Mouse (Mus musculus): ENCODE data around the gene Mov10. TPM values are rescaled to one million over a fixed set of nuclear protein-coding genes. Genes with fewer than 3 reads are reported as not detected.
A peak's percentile ranks its signal among the peaks of the same experiment; 100 is the strongest.
"Not testable (repeated sequence)": the region's sequence is repeated elsewhere in the genome, so short reads cannot be mapped to it uniquely, and the experiment has no call there.

Mov10 gene
- total RNA-seq, 2 experiments from 2014 or later: 9.1 to 10.5 TPM

DNA sequence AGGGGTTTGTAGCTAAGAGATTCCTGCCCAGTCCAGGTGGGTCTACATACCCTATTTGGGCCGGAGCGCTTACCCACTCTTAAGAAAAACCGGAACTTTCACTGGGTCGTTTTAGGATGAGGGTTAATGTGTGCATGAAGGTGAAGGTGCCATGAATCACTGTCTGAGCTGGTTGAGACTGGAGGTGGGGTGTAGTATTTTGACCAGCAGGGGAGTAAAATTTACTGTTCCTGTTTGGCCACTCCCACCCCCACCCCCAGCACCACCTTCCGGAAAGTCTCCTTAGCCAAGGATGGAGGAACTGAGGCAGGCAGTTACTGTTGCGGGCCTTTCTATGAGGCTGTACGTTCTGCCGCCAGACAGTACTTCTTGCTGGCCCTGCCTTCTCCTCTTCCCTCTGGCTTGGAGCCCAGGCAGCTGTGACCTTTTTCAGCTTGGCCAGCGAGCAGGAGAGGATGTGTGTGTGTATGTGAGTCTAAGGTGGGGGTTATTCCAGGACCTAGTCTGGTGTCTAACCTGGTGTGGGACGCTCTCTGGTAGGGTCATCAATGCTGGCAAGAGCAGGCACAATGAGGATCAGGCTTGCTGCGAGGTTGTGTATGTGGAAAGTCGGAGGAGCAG is 36.2 kb downstream of the Mov10 start:
- DNase-seq (ENCODE audit: low spot score in 2 of 2): no peak

- DNase-seq (ENCODE audit: low spot score in 2 of 2): no peak
Measured at GRCm38 (mm10) chr3:104781471-104781903, 36.9 kb downstream of the Mov10 start, which contains the start of gene Fam19a3. TSS of gene Fam19a3 (minus strand) at chr3:104781840.

DNA sequence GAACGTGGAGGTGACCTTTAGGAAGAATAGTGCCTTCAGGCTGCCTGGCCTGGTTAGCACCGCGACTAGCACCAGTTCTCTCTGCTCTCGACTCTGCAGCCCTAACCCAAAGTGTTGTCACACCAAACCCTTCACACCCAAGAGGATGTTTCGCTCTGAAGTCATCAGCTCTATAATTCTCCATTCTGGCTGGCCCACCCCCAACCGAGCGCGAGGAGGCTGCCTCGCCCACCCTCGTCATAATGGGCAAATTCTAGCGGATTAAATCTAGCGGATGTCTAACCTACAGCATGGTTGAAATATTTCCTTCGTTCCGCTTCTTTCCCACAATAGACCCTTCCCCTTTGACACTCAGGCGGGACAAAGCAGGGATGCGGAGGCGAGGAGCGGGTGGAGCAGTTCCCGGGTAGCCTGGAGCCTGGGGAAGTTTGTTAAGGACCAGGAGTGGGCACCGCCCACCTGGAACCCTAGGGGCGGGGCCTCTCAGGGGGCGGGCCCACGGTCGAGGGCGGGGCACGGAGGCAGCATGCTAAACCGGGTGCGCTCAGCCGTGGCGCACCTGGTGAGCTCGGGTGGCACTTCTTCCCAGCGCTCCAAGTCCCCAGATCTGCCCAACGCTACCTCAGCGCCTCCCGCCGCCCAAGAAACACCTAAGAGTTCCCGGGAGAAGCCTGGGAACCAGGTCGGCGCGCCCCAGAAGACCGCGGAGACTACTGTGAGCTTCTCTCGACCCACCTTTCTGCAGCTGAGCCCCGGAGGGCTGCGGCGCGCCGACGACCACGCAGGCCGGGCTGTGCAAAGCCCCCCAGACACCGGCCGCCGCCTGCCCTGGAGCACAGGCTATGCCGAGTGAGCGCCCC is 37.6 kb downstream of the Mov10 start, which contains the start of gene Ppm1j:
Gene Ppm1j (plus strand): TSS at position 496 of the 860 bp plus-strand sequence.
- no peak for DNase-seq (ENCODE audit: low spot score in 2 of 2)

DNA sequence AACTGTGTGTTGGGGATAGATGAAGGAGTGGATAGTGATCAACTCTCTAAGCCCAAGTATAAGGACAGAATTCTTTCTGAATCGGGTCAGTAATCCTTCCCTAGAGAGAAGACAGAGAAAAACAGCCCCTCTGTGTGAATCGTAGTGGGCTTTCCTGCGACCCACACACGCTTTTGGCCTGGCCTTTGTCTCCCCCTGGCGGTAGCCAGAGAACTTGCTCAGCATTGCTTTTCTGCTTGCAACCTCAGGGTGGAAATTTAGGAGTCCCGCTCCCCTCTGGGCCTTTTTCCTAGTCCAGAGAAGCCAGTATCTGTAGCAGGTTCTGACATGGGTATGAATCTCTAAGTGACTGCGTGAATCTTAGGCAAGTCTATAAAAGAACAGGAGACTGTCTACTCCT is 38.4 kb downstream of the Mov10 start:
- DNase-seq (ENCODE audit: low spot score in 2 of 2): peak; percentile 48 to 57

DNA sequence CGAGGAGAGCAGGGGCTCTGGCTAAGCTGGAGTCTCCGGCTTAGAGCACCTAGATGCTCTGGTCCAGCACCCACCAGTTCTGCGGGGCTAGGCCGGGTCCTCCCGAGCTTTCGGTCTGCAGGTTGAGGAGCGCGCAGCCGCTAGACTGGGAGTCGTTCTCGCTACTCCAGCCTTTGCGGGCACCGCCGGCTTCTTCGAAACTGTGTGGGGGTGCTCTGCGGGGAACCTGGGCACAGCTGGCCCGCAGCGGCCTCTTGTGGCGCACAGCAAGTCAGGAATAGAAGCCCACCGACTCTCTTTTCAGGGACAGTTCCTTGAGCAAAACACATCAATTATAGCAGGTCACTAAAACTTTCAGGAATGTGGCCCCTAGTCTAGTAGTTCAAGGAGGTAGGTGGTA is 41.0 kb downstream of the Mov10 start:
- DNase-seq (ENCODE audit: low spot score in 2 of 2): no peak

DNA sequence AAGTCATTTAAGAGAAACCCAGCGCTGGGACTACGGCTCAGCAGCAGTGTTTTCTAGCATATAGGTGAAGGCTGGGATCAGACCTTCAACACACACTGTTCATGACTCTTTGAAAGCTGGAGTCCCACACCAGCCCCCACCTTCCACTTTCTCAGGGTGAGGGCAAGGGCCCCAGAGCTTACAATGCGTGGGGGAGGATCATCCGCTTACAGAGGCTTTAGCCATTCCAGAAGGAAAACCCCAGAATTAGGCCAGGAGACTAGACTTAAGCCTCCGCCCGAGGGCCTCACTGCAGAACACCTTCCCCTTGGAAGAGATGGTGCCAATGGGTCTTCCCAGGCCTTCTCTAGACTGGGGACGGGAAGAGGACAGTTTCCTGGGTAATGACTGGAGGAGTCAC is 45.1 kb downstream of the Mov10 start:
- no peak for DNase-seq (ENCODE audit: low spot score in 2 of 2)

- DNase-seq (ENCODE audit: low spot score in 2 of 2): no peak
Measured at GRCm38 (mm10) chr3:104771460-104771859, 46.9 kb downstream of the Mov10 start.

GRCm38 (mm10) chr3:104770918-104771317 is 47.4 kb downstream of the Mov10 start:
- no peak for DNase-seq (ENCODE audit: low spot score in 2 of 2)

DNA sequence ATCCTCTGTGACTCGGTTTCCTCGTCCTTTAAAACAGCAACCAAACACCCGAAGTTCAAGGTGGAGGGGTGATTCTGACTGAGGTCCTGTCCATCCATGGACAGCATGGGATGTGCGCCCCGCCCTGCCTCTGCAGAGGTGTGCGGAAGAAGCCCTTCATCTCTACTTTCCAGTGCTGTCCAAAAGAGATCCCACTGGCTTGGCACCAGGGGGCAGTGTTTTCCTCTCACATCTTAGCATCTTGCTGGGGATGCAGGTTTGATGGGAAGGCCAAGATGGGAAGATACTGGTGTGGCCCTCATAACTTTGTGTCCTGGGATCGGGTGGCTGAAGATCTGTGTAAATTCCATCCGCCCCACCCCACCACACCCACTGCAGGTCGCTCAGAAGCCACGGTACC is 48.3 kb downstream of the Mov10 start:
- DNase-seq (ENCODE audit: low spot score in 2 of 2): peak; percentile 56 to 58

GRCm38 (mm10) chr3:104769135-104769534 is 49.2 kb downstream of the Mov10 start:
- no peak for DNase-seq (ENCODE audit: low spot score in 2 of 2)

GRCm38 (mm10) chr3:104767716-104768115 is 50.6 kb downstream of the Mov10 start:
- no peak for DNase-seq (ENCODE audit: low spot score in 2 of 2)

GRCm38 (mm10) chr3:104767141-104767540 is 51.2 kb downstream of the Mov10 start:
- no peak for DNase-seq (ENCODE audit: low spot score in 2 of 2)

DNA sequence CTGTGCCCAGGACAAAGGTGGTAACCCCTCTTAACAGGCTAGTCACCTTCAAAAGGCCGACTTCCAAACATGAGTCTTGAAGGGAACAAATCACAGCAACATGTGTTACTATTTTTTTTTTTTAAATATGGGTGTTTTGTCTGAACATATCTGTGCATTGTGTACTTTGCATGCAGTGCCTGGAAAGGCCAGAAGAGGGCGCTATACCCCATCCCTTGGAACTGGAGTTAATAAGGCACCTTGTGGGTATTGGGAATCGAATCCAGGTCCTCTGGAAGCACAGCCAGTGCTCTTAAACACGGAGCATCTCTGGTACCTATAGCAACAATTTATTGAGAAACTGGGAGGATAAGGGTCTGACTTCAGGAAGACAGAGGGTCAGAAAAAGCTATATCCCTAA is 53.3 kb downstream of the Mov10 start:
- DNase-seq (ENCODE audit: low spot score in 2 of 2): no peak

GRCm38 (mm10) chr3:104762103-104762863 is 56.1 kb downstream of the Mov10 start:
- DNase-seq (ENCODE audit: low spot score in 2 of 2): not testable (repeated sequence)

- no peak for DNase-seq (ENCODE audit: low spot score in 2 of 2)
Measured at GRCm38 (mm10) chr3:104758869-104759268, 59.5 kb downstream of the Mov10 start.

DNA sequence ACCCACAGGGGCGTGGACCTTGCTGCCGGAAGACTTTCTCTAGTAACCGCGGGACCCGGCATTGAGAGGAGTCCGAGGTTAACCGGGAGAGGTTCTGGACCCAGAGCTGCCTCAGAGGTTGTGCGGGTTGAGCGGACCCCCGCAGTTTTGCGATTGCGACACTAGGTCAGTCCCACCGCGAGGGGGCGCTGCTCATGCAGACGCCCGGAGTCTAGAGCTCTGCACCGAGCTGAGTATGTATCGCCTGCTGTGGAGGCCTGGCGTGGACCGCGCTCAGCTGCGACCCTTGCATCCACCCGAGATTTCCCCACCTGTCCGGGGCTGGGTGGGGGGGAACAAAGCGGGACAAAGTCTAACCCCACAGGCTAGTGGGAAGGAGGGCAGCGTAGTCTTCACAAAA is 60.0 kb downstream of the Mov10 start:
- DNase-seq (ENCODE audit: low spot score in 2 of 2): peak; percentile 56 to 65

GRCm38 (mm10) chr3:104752845-104753244 is 65.5 kb downstream of the Mov10 start:
- not testable (repeated sequence) for DNase-seq (ENCODE audit: low spot score in 2 of 2)
